In the genomic region with DNA sequence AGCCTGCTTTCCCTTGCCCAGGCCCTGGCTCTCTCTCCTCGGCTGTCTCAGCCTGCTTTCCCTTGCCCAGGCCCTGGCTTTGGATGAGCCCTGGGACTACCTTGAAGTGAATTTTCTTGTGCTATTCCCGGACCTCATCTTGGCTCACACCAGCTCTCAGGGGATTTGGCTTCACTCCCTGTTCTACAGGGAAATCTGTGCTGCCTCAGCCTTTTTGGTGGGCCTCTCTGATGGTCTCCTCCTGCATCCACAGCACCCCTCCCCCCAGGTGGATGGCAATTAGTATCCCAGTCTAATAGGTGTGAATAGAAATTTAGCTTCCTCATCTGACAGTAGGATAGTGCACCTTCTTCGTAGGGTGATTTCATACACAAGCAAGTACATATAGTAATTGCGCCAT, we compare ENCODE assay signal across 13 mouse cellular contexts. TPM values are rescaled to one million over a fixed set of nuclear protein-coding genes. Genes with fewer than 3 reads are reported as not detected.
A peak's percentile ranks its signal among the peaks of the same experiment; 100 is the strongest.
DNase-seq lines count a peak whose midpoint lies in the region; ATAC-seq and TF ChIP-seq lines count a peak whose summit lies in the region.
"Had no signal": no experiment of that assay in that cellular context is flagged by ENCODE, and none has a peak within 500 bp of the region (broad histone marks: within the 10 kb centered on the region; RNA-seq: fewer than 3 reads in every experiment).

No protein-coding gene starts in this region.

- H3K4me2 ChIP-seq in midbrain, embryonic 11.5 days, result no peak overlapping the region
- H3K4me2 ChIP-seq in hindbrain, embryonic 16.5 days (ENCODE audit: low read length), result no peak overlapping the region
- no peak overlapping the region for H3K4me2 ChIP-seq in stomach, embryonic 15.5 days
- H3K4me2 ChIP-seq: embryonic facial prominence, embryonic 15.5 days had no signal

- intact Hi-C loops in gastrocnemius, adult 2 months (cut with DNase I), result no loop called here

- H3K27me3 ChIP-seq in midbrain, embryonic 10.5 days (ENCODE audit: low read depth, poor library complexity, severe bottlenecking), result no peaks in the 10 kb centered on the region
- no peaks in the 10 kb centered on the region for H3K27me3 ChIP-seq in midbrain, embryonic 11.5 days (ENCODE audit: control insufficient read depth, insufficient read depth, low read length)
- no peaks in the 10 kb centered on the region for H3K27me3 ChIP-seq in hindbrain, embryonic 16.5 days (replicated peaks; ENCODE audit: control insufficient read depth, insufficient read depth, low read length)
- no peaks in the 10 kb centered on the region for H3K27me3 ChIP-seq in stomach, embryonic 15.5 days (replicated peaks)
- H3K27me3 ChIP-seq: embryonic facial prominence, embryonic 15.5 days had no signal

- no peak for ATAC-seq in midbrain, embryonic 11.5 days (ENCODE audit: low FRiP score)
- no peak for ATAC-seq in hindbrain, embryonic 16.5 days
- peak; percentile 29; the same call in 1 of the 2 replicates for ATAC-seq in stomach, embryonic 15.5 days (ENCODE audit: insufficient read depth, low FRiP score, low read depth)

- peaks cover 74% of the 10 kb centered on the region for H3K36me3 ChIP-seq in midbrain, embryonic 10.5 days
- peaks cover 5% of the 10 kb centered on the region; the same call in 1 of the 2 replicates for H3K36me3 ChIP-seq in midbrain, embryonic 11.5 days (ENCODE audit: control insufficient read depth, insufficient read depth, low read length)
- H3K36me3 ChIP-seq in hindbrain, embryonic 16.5 days (ENCODE audit: control insufficient read depth, insufficient read depth, low read length), result no peaks in the 10 kb centered on the region
- no peaks in the 10 kb centered on the region for H3K36me3 ChIP-seq in stomach, embryonic 15.5 days
- H3K36me3 ChIP-seq: embryonic facial prominence, embryonic 15.5 days had no signal

- no peak overlapping the region for H3K9ac ChIP-seq in midbrain, embryonic 11.5 days (ENCODE audit: low read length)
- no peak overlapping the region for H3K9ac ChIP-seq in hindbrain, embryonic 16.5 days (ENCODE audit: low read depth, low read length)
- no peak overlapping the region for H3K9ac ChIP-seq in stomach, embryonic 15.5 days
- H3K9ac ChIP-seq: embryonic facial prominence, embryonic 15.5 days; liver, embryonic 14.5 days had no signal

- H3K9me3 ChIP-seq in midbrain, embryonic 10.5 days (replicated peaks), result no peaks in the 10 kb centered on the region
- no peaks in the 10 kb centered on the region for H3K9me3 ChIP-seq in midbrain, embryonic 11.5 days (ENCODE audit: control insufficient read depth, low read length)
- H3K9me3 ChIP-seq in hindbrain, embryonic 16.5 days (ENCODE audit: control insufficient read depth, low read length), result no peaks in the 10 kb centered on the region
- H3K9me3 ChIP-seq in stomach, embryonic 15.5 days, result no peaks in the 10 kb centered on the region
- H3K9me3 ChIP-seq: embryonic facial prominence, embryonic 15.5 days had no signal

- WGBS in midbrain, embryonic 10.5 days, result 82% methylated on average over 4 of the region's 4 CpGs
- WGBS in midbrain, embryonic 11.5 days, result 87% methylated on average over 4 of the region's 4 CpGs
- 47% methylated on average over 4 of the region's 4 CpGs for WGBS in hindbrain, embryonic 16.5 days
- 65% methylated on average over 4 of the region's 4 CpGs for WGBS in stomach, embryonic 15.5 days

- no peak overlapping the region for H3K27ac ChIP-seq in gastrocnemius, adult 2 months
- peak overlapping the region; percentile 38; the same call in 1 of the 2 replicates for H3K27ac ChIP-seq in midbrain, embryonic 10.5 days (replicated peaks)
- no peak overlapping the region for H3K27ac ChIP-seq in midbrain, embryonic 11.5 days (ENCODE audit: low read depth, low read length)
- peak overlapping the region; percentile 61 for H3K27ac ChIP-seq in hindbrain, embryonic 16.5 days (ENCODE audit: low read depth, low read length)
- H3K27ac ChIP-seq in stomach, embryonic 15.5 days, result peak overlapping the region; percentile 45; the same call in 1 of the 2 replicates
- H3K27ac ChIP-seq: embryonic facial prominence, embryonic 15.5 days; layer of hippocampus, adult 2 months; liver, embryonic 14.5 days had no signal

- DNase-seq in gastrocnemius, adult 2 months, result peak; percentile 30
- no peak for DNase-seq in gastrocnemius, postnatal 4 days (ENCODE audit: low spot score in 2 of 2)
- no peak for DNase-seq in midbrain, embryonic 10.5 days (ENCODE audit: low spot score)
- no peak for DNase-seq in midbrain, embryonic 11.5 days (ENCODE audit: low spot score, missing footprints)
- DNase-seq in embryo, embryonic 10.5 days (ENCODE audit: low spot score), result no peak
- DNase-seq in kidney, adult 8-10 months, result no peak
- DNase-seq: thymus, adult 18-20 months had no signal

- peaks cover 55% of the 10 kb centered on the region for H3K4me1 ChIP-seq in midbrain, embryonic 10.5 days
- peaks cover 23% of the 10 kb centered on the region for H3K4me1 ChIP-seq in midbrain, embryonic 11.5 days (ENCODE audit: control insufficient read depth, insufficient read depth, low read length)
- H3K4me1 ChIP-seq in hindbrain, embryonic 16.5 days (ENCODE audit: control insufficient read depth, insufficient read depth, low read depth, low read length), result peaks cover 47% of the 10 kb centered on the region
- H3K4me1 ChIP-seq in stomach, embryonic 15.5 days, result peaks cover 12% of the 10 kb centered on the region

- no peak for TF ChIP-seq CTCF in gastrocnemius, adult 2 months (IDR thresholded peaks at IDR 0.05)

- no peak overlapping the region for H3K4me3 ChIP-seq in gastrocnemius, adult 2 months
- no peak overlapping the region for H3K4me3 ChIP-seq in midbrain, embryonic 10.5 days
- no peak overlapping the region for H3K4me3 ChIP-seq in midbrain, embryonic 11.5 days (ENCODE audit: low read depth, low read length)
- no peak overlapping the region for H3K4me3 ChIP-seq in hindbrain, embryonic 16.5 days (ENCODE audit: low read length)
- H3K4me3 ChIP-seq in stomach, embryonic 15.5 days (replicated peaks), result no peak overlapping the region
- H3K4me3 ChIP-seq: embryonic facial prominence, embryonic 15.5 days; layer of hippocampus, adult 2 months had no signal

RNA-seq across cellular contexts. Expression of a gene that starts 46.4 kb away (rescaled TPM):
- 10 to 100 TPM; 72.0 to 90.4 TPM for total RNA-seq in gastrocnemius, adult 2 months (2021)
- 10 to 100 TPM; 60.9 to 65.0 TPM for total RNA-seq in gastrocnemius, postnatal 4 days (2021)
- polyA plus RNA-seq in midbrain, embryonic 10.5 days (2016; fragmentation: Nextera tagmentation; extraction: Ambion mirVana), result 22.9 and 38.2 TPM in 2 replicates
- 35.0 and 40.5 TPM in 2 replicates for polyA plus RNA-seq in midbrain, embryonic 11.5 days (2014; fragmentation: Nextera tagmentation; extraction: Ambion mirVana)
- 151 and 153 TPM in 2 replicates for polyA plus RNA-seq in hindbrain, embryonic 16.5 days (2015; fragmentation: Nextera tagmentation; extraction: Ambion mirVana)
- 19.7 and 21.3 TPM in 2 replicates for polyA plus RNA-seq in stomach, embryonic 15.5 days (2015; fragmentation: Nextera tagmentation; extraction: Ambion mirVana)
- total RNA-seq: monocyte, adult 5-6 weeks had no signal

RNA-seq across cellular contexts. Expression of a gene that starts 56.7 kb away (rescaled TPM):
- total RNA-seq in gastrocnemius, adult 2 months (2021), result 1 to 10 TPM in 1 of 2 experiments, under 1 TPM in 1; 0.98 to 2.9 TPM
- total RNA-seq in gastrocnemius, postnatal 4 days (2021), result 1 to 10 TPM; 5.6 to 7.4 TPM
- polyA plus RNA-seq in midbrain, embryonic 10.5 days (2016; fragmentation: Nextera tagmentation; extraction: Ambion mirVana), result 90.7 and 126 TPM in 2 replicates
- 81.4 and 89.1 TPM in 2 replicates for polyA plus RNA-seq in midbrain, embryonic 11.5 days (2014; fragmentation: Nextera tagmentation; extraction: Ambion mirVana)
- polyA plus RNA-seq in hindbrain, embryonic 16.5 days (2015; fragmentation: Nextera tagmentation; extraction: Ambion mirVana), result 200 and 274 TPM in 2 replicates
- polyA plus RNA-seq in stomach, embryonic 15.5 days (2015; fragmentation: Nextera tagmentation; extraction: Ambion mirVana), result 6.7 and 7.4 TPM in 2 replicates

Comparison
In these comparisons a context has a peak if more than half of its experiments do, and no peak if none do; other contexts are left out.
1. H3K27ac ChIP-seq: peak in midbrain, embryonic 10.5 days (single experiment), hindbrain, embryonic 16.5 days (single experiment) and stomach, embryonic 15.5 days (single experiment); none in gastrocnemius, adult 2 months (single experiment) and midbrain, embryonic 11.5 days (single experiment).